In the genomic region with DNA sequence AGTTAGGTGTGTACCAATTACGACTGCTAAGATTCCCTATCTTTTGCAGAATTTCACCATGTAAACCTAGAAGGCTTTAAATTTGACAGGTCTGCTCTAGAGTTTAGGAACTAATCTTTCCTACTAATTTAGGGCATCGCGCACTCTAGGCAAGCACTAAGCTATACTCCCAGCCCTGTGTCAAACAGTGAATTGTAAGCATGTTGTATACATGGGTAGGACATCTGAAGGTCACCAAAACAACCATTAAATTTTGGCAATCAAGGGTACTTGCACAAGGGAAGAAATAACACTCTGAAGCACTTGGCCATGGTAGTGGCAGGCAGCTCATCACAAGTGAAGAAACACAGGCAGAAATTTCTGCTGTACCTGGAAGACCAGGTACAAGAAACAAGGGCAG, we compare ENCODE assay signal across 15 mouse cellular contexts. TPM values are rescaled to one million over a fixed set of nuclear protein-coding genes. Genes with fewer than 3 reads are reported as not detected.
A peak's percentile ranks its signal among the peaks of the same experiment; 100 is the strongest.
DNase-seq lines count a peak whose midpoint lies in the region; ATAC-seq and TF ChIP-seq lines count a peak whose summit lies in the region.
"Had no signal": no experiment of that assay in that cellular context is flagged by ENCODE, and none has a peak within 500 bp of the region (broad histone marks: within the 10 kb centered on the region; RNA-seq: fewer than 3 reads in every experiment).

No protein-coding gene starts in this region.

- no peak overlapping the region for H3K4me2 ChIP-seq in heart, embryonic 16.5 days (ENCODE audit: low read depth, low read length)
- H3K4me2 ChIP-seq in stomach, embryonic 14.5 days (replicated peaks; ENCODE audit: low read depth, low read length) = no peak overlapping the region
- no peak overlapping the region for H3K4me2 ChIP-seq in stomach, postnatal 0 days (replicated peaks; ENCODE audit: low read depth)
- no peak overlapping the region for H3K4me2 ChIP-seq in stomach, embryonic 16.5 days (ENCODE audit: low read depth, low read length)

- H3K27ac ChIP-seq in heart, embryonic 16.5 days (ENCODE audit: low read length) = peak overlapping the region; percentile 14; the same call in 1 of the 2 replicates
- H3K27ac ChIP-seq in stomach, embryonic 14.5 days (ENCODE audit: low read length) = peak overlapping the region; percentile 6; the same call in 1 of the 2 replicates
- H3K27ac ChIP-seq in stomach, postnatal 0 days (replicated peaks) = no peak overlapping the region
- H3K27ac ChIP-seq in embryonic fibroblast, embryonic 13.5 days (ENCODE audit: insufficient read depth, low read length) = peak overlapping the region; percentile 36; the same call in 1 of the 2 replicates
- H3K27ac ChIP-seq in stomach, embryonic 16.5 days (ENCODE audit: low read length) = 0 out of 2 replicates have a peak overlapping the region, but pooled peaks have one; percentile 14
- H3K27ac ChIP-seq: hindbrain, embryonic 13.5 days had no signal

- TF ChIP-seq EP300 in stomach, postnatal 0 days (optimal IDR thresholded peaks at IDR 0.05) = no peak

- 0 out of 2 replicates have a peak, but pooled peaks have one; percentile 12 for TF ChIP-seq POLR2A in embryonic fibroblast, embryonic 13.5 days (IDR thresholded peaks at IDR 0.05; ENCODE audit: low read depth, low read length)

- no peak for DNase-seq in heart, postnatal 10 days
- no peak for DNase-seq in stomach, postnatal 0 days (ENCODE audit: low spot score)
- no peak for DNase-seq in gastrocnemius, adult 8-10 months (ENCODE audit: low spot score in 2 of 2)
- DNase-seq in left cerebral cortex, postnatal 14 days (ENCODE audit: low spot score in 2 of 2) = no peak
- DNase-seq: cerebellum, adult 11 months; heart, adult 18-20 months; kidney, adult 9 months; right cerebral cortex, postnatal 14 days had no signal

- TF ChIP-seq CTCF in stomach, postnatal 0 days (IDR thresholded peaks at IDR 0.05; ENCODE audit: low read depth) = no peak
- TF ChIP-seq CTCF in embryonic fibroblast, embryonic 13.5 days (IDR thresholded peaks at IDR 0.05; ENCODE audit: borderline replicate concordance, insufficient read depth, low read length) = no peak

- no peak for ATAC-seq in heart, embryonic 16.5 days (replicated peaks; ENCODE audit: extremely low read depth, insufficient read depth, low FRiP score)
- ATAC-seq in stomach, embryonic 14.5 days (ENCODE audit: insufficient number of reproducible peaks, insufficient read depth, low FRiP score, low read depth) = no peak
- ATAC-seq in stomach, postnatal 0 days (ENCODE audit: low FRiP score, low TSS enrichment) = no peak
- no peak for ATAC-seq in stomach, embryonic 16.5 days (ENCODE audit: insufficient read depth, low FRiP score)
- ATAC-seq: CD4-positive, CD25-positive, alpha-beta regulatory T cell, adult 4 months had no signal

- no peaks in the 10 kb centered on the region for H3K27me3 ChIP-seq in heart, embryonic 16.5 days (ENCODE audit: control insufficient read depth, insufficient read depth, low read length)
- H3K27me3 ChIP-seq in stomach, embryonic 14.5 days (ENCODE audit: control insufficient read depth, insufficient read depth, low read length) = no peaks in the 10 kb centered on the region
- H3K27me3 ChIP-seq in stomach, postnatal 0 days (ENCODE audit: control insufficient read depth, insufficient read depth, low read length) = no peaks in the 10 kb centered on the region
- H3K27me3 ChIP-seq in stomach, embryonic 16.5 days (ENCODE audit: control insufficient read depth, insufficient read depth, low read length) = no peaks in the 10 kb centered on the region
- H3K27me3 ChIP-seq: hindbrain, embryonic 13.5 days had no signal

- WGBS in heart, embryonic 16.5 days = 80% methylated on average over 3 of the region's 3 CpGs
- WGBS in stomach, embryonic 14.5 days = 73% methylated on average over 3 of the region's 3 CpGs
- WGBS in stomach, postnatal 0 days = 83% methylated on average over 3 of the region's 3 CpGs
- 72% methylated on average over 3 of the region's 3 CpGs for WGBS in stomach, embryonic 16.5 days

- no peaks in the 10 kb centered on the region for H3K9me3 ChIP-seq in heart, embryonic 16.5 days (replicated peaks; ENCODE audit: control insufficient read depth, low read length)
- H3K9me3 ChIP-seq in stomach, embryonic 14.5 days (ENCODE audit: control insufficient read depth, low read depth, low read length) = no peaks in the 10 kb centered on the region
- H3K9me3 ChIP-seq in stomach, postnatal 0 days (ENCODE audit: control insufficient read depth, low read length) = no peaks in the 10 kb centered on the region
- no peaks in the 10 kb centered on the region for H3K9me3 ChIP-seq in stomach, embryonic 16.5 days (replicated peaks; ENCODE audit: control insufficient read depth, low read length)
- H3K9me3 ChIP-seq: hindbrain, embryonic 13.5 days had no signal

- H3K4me3 ChIP-seq in heart, embryonic 16.5 days (ENCODE audit: low read length) = no peak overlapping the region
- H3K4me3 ChIP-seq in stomach, embryonic 14.5 days (ENCODE audit: low read depth, low read length) = no peak overlapping the region
- no peak overlapping the region for H3K4me3 ChIP-seq in stomach, postnatal 0 days (ENCODE audit: low read depth, low read length)
- peak overlapping the region; percentile 94 for H3K4me3 ChIP-seq in embryonic fibroblast, embryonic 13.5 days (ENCODE audit: insufficient read depth, low read length)
- no peak overlapping the region for H3K4me3 ChIP-seq in stomach, embryonic 16.5 days (replicated peaks; ENCODE audit: low read length)
- H3K4me3 ChIP-seq: hindbrain, embryonic 13.5 days had no signal

- H3K9ac ChIP-seq in heart, embryonic 16.5 days (ENCODE audit: low read length) = no peak overlapping the region
- no peak overlapping the region for H3K9ac ChIP-seq in stomach, embryonic 14.5 days (replicated peaks; ENCODE audit: low read depth, low read length)
- H3K9ac ChIP-seq in stomach, postnatal 0 days (ENCODE audit: low read length) = no peak overlapping the region
- no peak overlapping the region for H3K9ac ChIP-seq in stomach, embryonic 16.5 days (ENCODE audit: low read length)

- peaks cover 18% of the 10 kb centered on the region for H3K4me1 ChIP-seq in heart, embryonic 16.5 days (ENCODE audit: control insufficient read depth, insufficient read depth, low read length)
- peaks cover 8% of the 10 kb centered on the region; the same call in 1 of the 2 replicates for H3K4me1 ChIP-seq in stomach, embryonic 14.5 days (ENCODE audit: control insufficient read depth, insufficient read depth, low read length)
- H3K4me1 ChIP-seq in stomach, postnatal 0 days (replicated peaks; ENCODE audit: control insufficient read depth, insufficient read depth) = no peaks in the 10 kb centered on the region
- no peaks in the 10 kb centered on the region; the same call in 1 of the 2 replicates for H3K4me1 ChIP-seq in embryonic fibroblast, embryonic 13.5 days (ENCODE audit: control insufficient read depth, insufficient read depth, low read length)
- peaks cover 13% of the 10 kb centered on the region; the same call in 1 of the 2 replicates for H3K4me1 ChIP-seq in stomach, embryonic 16.5 days (ENCODE audit: control insufficient read depth, insufficient read depth, low read length)

- intact Hi-C loops in heart, postnatal 10 days (cut with DNase I) = loop anchor here (2.0 to 5.0 kb wide), 2 partner anchors 60 to 161 kb away; a partner anchor contains a TSS
- intact Hi-C loops in left cerebral cortex, postnatal 14 days (cut with DNase I) = loop anchor here (5.0 kb wide), 2 partner anchors 61 to 79 kb away; a partner anchor contains a TSS

- H3K36me3 ChIP-seq in heart, embryonic 16.5 days (ENCODE audit: control insufficient read depth, insufficient read depth) = peaks cover 12% of the 10 kb centered on the region
- peaks cover 15% of the 10 kb centered on the region for H3K36me3 ChIP-seq in stomach, embryonic 14.5 days (ENCODE audit: control insufficient read depth, insufficient read depth, low read length)
- no peaks in the 10 kb centered on the region; the same call in 1 of the 2 replicates for H3K36me3 ChIP-seq in stomach, postnatal 0 days (ENCODE audit: control insufficient read depth, insufficient read depth, low read length)
- H3K36me3 ChIP-seq in stomach, embryonic 16.5 days (ENCODE audit: control insufficient read depth, insufficient read depth, low read length) = peaks cover 9% of the 10 kb centered on the region

RNA-seq across cellular contexts. Expression of a gene that starts 2.6 kb away (rescaled TPM):
- 41.7 and 44.4 TPM in 2 replicates for polyA plus RNA-seq in heart, embryonic 16.5 days (2015; fragmentation: Nextera tagmentation; extraction: Ambion mirVana)
- total RNA-seq in heart, postnatal 10 days (2021) = 10 to 100 TPM; 13.9 to 17.0 TPM
- 45.3 and 45.5 TPM in 2 replicates for polyA plus RNA-seq in stomach, embryonic 14.5 days (2014; fragmentation: Nextera tagmentation; extraction: Ambion mirVana)
- 23.4 and 25.2 TPM in 2 replicates for polyA plus RNA-seq in stomach, postnatal 0 days (2015; fragmentation: Nextera tagmentation; extraction: Ambion mirVana)
- polyA plus RNA-seq in embryonic fibroblast, embryonic 13.5 days (2011; ENCODE audit: insufficient read length, low read depth, missing spikeins) = 33.6 and 34.4 TPM in 2 replicates
- 62.6 and 64.0 TPM in 2 replicates for polyA plus RNA-seq in stomach, embryonic 16.5 days (2015; fragmentation: Nextera tagmentation; extraction: Ambion mirVana)
- total RNA-seq in gastrocnemius, adult 8-10 months (2022) = 1 to 10 TPM; 4.8 to 8.4 (median 8.1) TPM
- 10 to 100 TPM; 13.8 to 14.0 TPM for total RNA-seq in left cerebral cortex, postnatal 14 days (2021)

RNA-seq across cellular contexts. Expression of a gene that starts 21.5 kb away (rescaled TPM):
- 71.5 and 72.2 TPM in 2 replicates for polyA plus RNA-seq in heart, embryonic 16.5 days (2015; fragmentation: Nextera tagmentation; extraction: Ambion mirVana)
- 10 to 100 TPM; 28.3 to 29.5 TPM for total RNA-seq in heart, postnatal 10 days (2021)
- polyA plus RNA-seq in stomach, embryonic 14.5 days (2014; fragmentation: Nextera tagmentation; extraction: Ambion mirVana) = 68.3 and 74.8 TPM in 2 replicates
- 45.5 and 45.7 TPM in 2 replicates for polyA plus RNA-seq in stomach, postnatal 0 days (2015; fragmentation: Nextera tagmentation; extraction: Ambion mirVana)
- 29.6 and 33.5 TPM in 2 replicates for polyA plus RNA-seq in embryonic fibroblast, embryonic 13.5 days (2011; ENCODE audit: insufficient read length, low read depth, missing spikeins)
- polyA plus RNA-seq in stomach, embryonic 16.5 days (2015; fragmentation: Nextera tagmentation; extraction: Ambion mirVana) = 56.8 and 62.6 TPM in 2 replicates
- total RNA-seq in gastrocnemius, adult 8-10 months (2022) = 10 to 100 TPM in 3 of 4 experiments, 1 to 10 TPM in 1; 9.4 to 13.4 (median 11.1) TPM
- 10 to 100 TPM; 20.1 to 22.1 TPM for total RNA-seq in left cerebral cortex, postnatal 14 days (2021)

RNA-seq across cellular contexts. Expression of a gene that starts 47.7 kb away (rescaled TPM):
- 2.1 and 2.6 TPM in 2 replicates for polyA plus RNA-seq in heart, embryonic 16.5 days (2015; fragmentation: Nextera tagmentation; extraction: Ambion mirVana)
- total RNA-seq in heart, postnatal 10 days (2021) = 1 to 10 TPM; 1.1 TPM
- 2.2 and 2.6 TPM in 2 replicates for polyA plus RNA-seq in stomach, embryonic 14.5 days (2014; fragmentation: Nextera tagmentation; extraction: Ambion mirVana)
- 2.3 and 2.6 TPM in 2 replicates for polyA plus RNA-seq in stomach, postnatal 0 days (2015; fragmentation: Nextera tagmentation; extraction: Ambion mirVana)
- 0.67 TPM in 1 of 2 replicates, not detected in the other for polyA plus RNA-seq in embryonic fibroblast, embryonic 13.5 days (2011; ENCODE audit: insufficient read length, low read depth, missing spikeins)
- polyA plus RNA-seq in stomach, embryonic 16.5 days (2015; fragmentation: Nextera tagmentation; extraction: Ambion mirVana) = 1.5 and 2.2 TPM in 2 replicates
- total RNA-seq in gastrocnemius, adult 8-10 months (2022) = 1 to 10 TPM in 1 of 4 experiments, under 1 TPM in 1, not detected in 2; 0.58 to 1.5 TPM
- 1 to 10 TPM in 1 of 2 experiments, under 1 TPM in 1; 0.61 to 1.3 TPM for total RNA-seq in left cerebral cortex, postnatal 14 days (2021)
- total RNA-seq: neutrophil, adult 5-6 weeks had no signal
